Mouse (Mus musculus) erythroblast, embryonic 14.5 days (primary cell): ENCODE data around the gene Fam53b.

Experiments
- GATA1 ChIP-seq: IDR thresholded peaks from 2 replicates; pipeline ENCODE4 v1.6.1; 2012; ENCODE audit warnings: low read length, inconsistent platforms, mixed read lengths
- TAL1 ChIP-seq: IDR thresholded peaks from 3 replicates; pipeline ENCODE4 v1.6.1; 2012; ENCODE audit warnings: low read length, inconsistent platforms, mixed read lengths

- TF ChIP-seq TAL1: peak; percentile 75
- peak; percentile 88 for TF ChIP-seq GATA1
These were observed 74.8 kb downstream of the Fam53b start for GRCm38 (mm10) chr7:132738844-132739243.
